Mouse (Mus musculus): ENCODE measurements around the gene Hadha. TPM values are rescaled to one million over a fixed set of nuclear protein-coding genes. Genes with fewer than 3 reads are reported as not detected.

The Hadha gene
- polyA plus RNA-seq, 1 experiment from 2014 or later = 143 TPM

DNA sequence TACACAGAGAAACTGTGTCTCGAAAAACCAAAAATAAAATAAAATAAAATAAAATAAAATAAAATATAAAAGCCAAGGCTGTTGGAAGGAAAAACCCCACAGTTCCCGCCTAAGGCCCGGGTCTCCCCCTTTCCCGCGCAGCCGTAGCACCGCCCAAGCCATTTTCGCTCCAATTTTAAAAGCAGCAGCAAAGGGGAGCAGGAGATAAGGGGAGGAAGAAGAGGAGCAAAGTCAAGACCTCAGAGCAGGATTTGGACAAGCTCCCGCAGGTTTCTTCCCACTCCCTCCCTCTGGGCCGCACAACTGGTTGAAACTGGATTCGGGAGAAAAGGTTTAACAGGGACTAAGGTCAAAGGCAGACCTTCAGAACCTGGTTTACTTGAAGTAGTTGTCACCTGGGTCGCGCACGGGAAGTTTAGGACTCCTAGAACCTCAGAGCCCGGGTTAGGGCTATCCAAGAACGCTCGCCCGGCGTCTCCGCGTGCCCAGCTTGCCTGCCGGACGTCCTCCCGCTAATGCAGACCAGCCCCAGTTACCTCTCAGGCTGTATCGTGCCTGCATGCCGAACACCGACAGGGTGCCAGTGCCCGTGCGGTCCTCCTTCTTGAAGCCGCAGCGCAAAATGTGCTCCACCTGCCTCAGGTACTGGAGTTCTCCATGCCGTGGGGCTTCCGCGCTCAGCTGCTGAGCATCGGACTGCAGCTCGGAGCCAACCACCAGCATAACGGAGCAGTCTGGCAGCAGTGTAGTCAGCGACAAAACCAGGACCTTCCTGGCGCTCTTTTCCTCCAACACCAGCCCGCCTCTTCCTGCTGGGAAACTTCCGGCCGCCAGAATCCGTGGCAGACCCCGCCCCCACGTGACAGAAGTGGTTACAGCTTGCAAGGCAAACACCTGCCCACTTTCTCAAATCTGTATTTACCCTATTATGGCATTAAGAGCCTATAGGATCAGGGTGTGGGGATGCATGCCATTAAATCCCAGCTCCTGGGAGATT is 81.8 kb downstream of the Hadha start, which contains the start of gene Tyms:
Gene Tyms, minus strand, starts transcription at position 793 of the 997 bp plus-strand sequence.
- H3K9me3 ChIP-seq = no peaks in the 10 kb centered on the region
- 2% methylated on average over 45 of the region's 45 CpGs for WGBS
- peak within 1 kb of the TSS; percentile 75 for H3K4me2 ChIP-seq
- H3K9ac ChIP-seq = peak within 1 kb of the TSS; percentile 79
- peaks cover 28% of the 10 kb centered on the region for H3K36me3 ChIP-seq
- no peaks in the 10 kb centered on the region for H3K27me3 ChIP-seq
- peak within 1 kb of the TSS; percentile 81 for H3K4me3 ChIP-seq
- H3K27ac ChIP-seq = peak within 1 kb of the TSS; percentile 93
- peaks cover 14% of the 10 kb centered on the region for H3K4me1 ChIP-seq
- peak; percentile 90 for ATAC-seq (ENCODE audit: borderline replicate concordance, extremely low read depth, low FRiP score, low TSS enrichment)

DNA sequence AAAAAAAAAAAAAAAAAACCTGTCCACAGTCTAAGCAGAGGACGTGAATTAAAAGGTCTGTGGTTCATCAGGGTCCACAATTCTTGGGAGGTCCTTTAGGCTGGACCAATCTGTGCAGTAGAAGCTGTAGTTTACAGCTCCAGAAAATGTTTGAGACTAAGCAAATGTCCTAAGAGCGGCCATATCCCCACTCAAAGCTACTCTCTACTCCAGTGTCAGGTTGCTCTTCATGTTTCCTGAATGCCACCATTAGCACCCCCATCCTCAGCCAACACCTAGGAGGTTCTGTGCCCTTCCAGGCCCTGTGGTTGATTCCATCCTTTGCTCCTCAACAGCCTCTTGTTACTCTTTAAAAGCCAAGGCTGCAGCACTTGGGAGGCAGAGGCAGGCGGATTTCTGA is 82.6 kb downstream of the Hadha start:
- Histone ChIP-seq H3K27me3 (no peaks in the 10 kb centered on the region), H3K4me2 (peak overlapping the region; percentile 75), H3K4me1 (peaks cover 14% of the 10 kb centered on the region), H3K4me3 (peak overlapping the region; percentile 81), H3K9ac (peak overlapping the region; percentile 79), H3K27ac (0 out of 2 replicates have a peak overlapping the region, but pooled peaks have one; percentile 93), H3K9me3 (no peaks in the 10 kb centered on the region), H3K36me3 (peaks cover 35% of the 10 kb centered on the region)
- peak; percentile 28; the same call in 1 of the 2 replicates for ATAC-seq (ENCODE audit: borderline replicate concordance, extremely low read depth, low FRiP score, low TSS enrichment)
- 19% methylated on average over 3 of the region's 3 CpGs for WGBS

DNA sequence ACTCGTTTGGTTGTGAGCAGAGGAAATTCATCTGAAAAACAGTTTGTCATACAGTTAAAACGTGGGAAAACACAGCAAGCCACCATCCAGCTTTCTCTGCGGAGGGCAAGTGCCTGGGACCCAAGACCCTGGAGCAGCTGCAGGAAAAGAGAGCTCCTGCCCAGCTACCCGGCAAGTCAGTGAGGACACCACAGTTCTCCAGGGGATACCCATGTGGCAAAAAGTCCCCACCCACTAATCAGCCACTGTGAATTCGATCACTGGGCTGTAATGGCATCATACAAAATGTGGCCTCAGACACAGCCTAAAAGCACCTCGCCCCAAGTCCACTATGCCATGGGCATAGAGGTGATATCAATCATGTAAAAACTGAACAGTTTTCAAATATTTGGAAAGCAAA is 83.3 kb downstream of the Hadha start:
- peak overlapping the region; percentile 81 for H3K4me3 ChIP-seq
- 0 out of 2 replicates have a peak overlapping the region, but pooled peaks have one; percentile 79 for H3K9ac ChIP-seq
- H3K27me3 ChIP-seq = no peaks in the 10 kb centered on the region
- peaks cover 39% of the 10 kb centered on the region for H3K36me3 ChIP-seq
- H3K9me3 ChIP-seq = no peaks in the 10 kb centered on the region
- no peak for ATAC-seq (ENCODE audit: borderline replicate concordance, extremely low read depth, low FRiP score, low TSS enrichment)
- H3K4me2 ChIP-seq = peak overlapping the region; percentile 75
- H3K27ac ChIP-seq = no peak overlapping the region
- H3K4me1 ChIP-seq = peaks cover 14% of the 10 kb centered on the region
- WGBS = 65% methylated on average over 6 of the region's 6 CpGs

MicroRNAs encoded within 50 kb of the gene (microRNA counts, 519-probe panel; counts per million panel counts)
- microRNA mmu-miR-1960 = 2,084 counts per million, percentile 21 among the panel's probes with 10 or more counts

Small RNA genes within 50 kb of the gene (microRNA-seq; reads per million reads assigned to microRNA genes)
- gene Mir1960 = 2.6 reads per million, percentile 9 among the genes with 10 or more reads in this experiment

Other genes with a start within 250 kb of the Hadha start
- 0.20 and 0.24 TPM in 2 replicates for gene Il6, start 142.0 kb downstream of the Hadha start, polyA plus RNA-seq (2015; fragmentation: Nextera tagmentation; extraction: Ambion mirVana)
- gene Tyms, start 81.5 kb downstream of the Hadha start, polyA plus RNA-seq (2015; fragmentation: Nextera tagmentation; extraction: Ambion mirVana) = 325 and 342 TPM in 2 replicates
- 0.22 and 0.25 TPM in 2 replicates for gene Garem2, start 50.0 kb downstream of the Hadha start, polyA plus RNA-seq (2015; fragmentation: Nextera tagmentation; extraction: Ambion mirVana)
- gene 3110082J24Rik, start 49.1 kb downstream of the Hadha start, polyA plus RNA-seq (2015; fragmentation: Nextera tagmentation; extraction: Ambion mirVana) = not detected in 2 replicates
- gene Hadhb, start 86 bp upstream of the Hadha start, polyA plus RNA-seq (2015; fragmentation: Nextera tagmentation; extraction: Ambion mirVana) = 128 and 138 TPM in 2 replicates
- 0.22 TPM in 1 of 2 replicates, not detected in the other for gene Adgrf3, start 50.6 kb upstream of the Hadha start, polyA plus RNA-seq (2015; fragmentation: Nextera tagmentation; extraction: Ambion mirVana)
- gene Selenoi, start 77.4 kb upstream of the Hadha start, polyA plus RNA-seq (2015; fragmentation: Nextera tagmentation; extraction: Ambion mirVana) = 17.0 and 18.1 TPM in 2 replicates
- 2.7 and 2.8 TPM in 2 replicates for gene Drc1, start 126.2 kb upstream of the Hadha start, polyA plus RNA-seq (2015; fragmentation: Nextera tagmentation; extraction: Ambion mirVana)